Mouse (Mus musculus) ES-E14 (cell line): Measurements from ENCODE around the gene Naa60.

Source experiments
- HCFC1 ChIP-seq: IDR thresholded peaks from 2 replicates; pipeline ENCODE4 v1.6.1; 2012; ENCODE audit warnings: low read length, inconsistent platforms, borderline replicate concordance; ENCODE audit not compliant: insufficient read depth
- MAFK ChIP-seq: IDR thresholded peaks from 2 replicates; pipeline ENCODE4 v1.6.1; 2014; ENCODE audit warnings: mild to moderate bottlenecking, low read depth, low read length, inconsistent platforms; ENCODE audit not compliant: insufficient read depth
- ZNF384 ChIP-seq: IDR thresholded peaks from 2 replicates; pipeline ENCODE4 v1.6.1; 2012; ENCODE audit warnings: low read depth, low read length, inconsistent platforms

DNA sequence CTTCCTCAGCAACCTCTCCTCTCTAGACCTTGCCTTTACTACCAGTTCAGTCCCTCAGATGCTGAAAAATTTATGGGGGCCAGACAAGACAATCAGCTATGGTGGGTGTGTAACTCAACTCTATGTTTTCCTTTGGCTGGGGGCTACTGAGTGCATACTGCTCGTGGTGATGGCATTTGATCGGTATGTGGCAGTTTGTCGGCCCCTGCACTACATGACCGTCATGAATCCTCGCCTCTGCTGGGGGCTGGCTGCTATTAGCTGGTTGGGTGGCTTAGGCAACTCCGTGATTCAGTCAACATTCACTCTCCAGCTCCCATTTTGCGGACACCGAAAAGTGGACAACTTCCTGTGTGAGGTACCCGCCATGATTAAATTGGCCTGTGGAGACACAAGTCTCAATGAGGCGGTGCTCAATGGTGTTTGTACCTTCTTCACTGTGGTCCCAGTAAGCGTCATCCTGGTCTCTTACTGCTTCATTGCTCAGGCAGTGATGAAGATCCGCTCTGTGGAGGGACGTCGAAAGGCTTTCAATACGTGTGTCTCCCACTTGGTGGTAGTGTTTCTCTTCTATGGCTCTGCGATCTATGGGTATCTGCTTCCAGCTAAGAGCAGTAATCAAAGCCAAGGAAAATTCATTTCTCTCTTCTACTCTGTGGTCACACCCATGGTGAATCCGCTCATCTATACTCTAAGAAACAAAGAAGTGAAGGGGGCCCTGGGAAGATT lies 32.9 kb upstream of the Naa60 start:
- TF ChIP-seq ZNF384 (no peak), MAFK (no peak), HCFC1 (no peak)
